Mouse (Mus musculus) yolk sac, embryonic 10.5 days (tissue): ENCODE results near the gene Usp21.

Experiments used
- DNase-seq: peaks from one replicate; pipeline ENCODE4 v3.0.0-alpha.2; 2017; ENCODE audit warnings: low spot score

Usp21 gene

DNA sequence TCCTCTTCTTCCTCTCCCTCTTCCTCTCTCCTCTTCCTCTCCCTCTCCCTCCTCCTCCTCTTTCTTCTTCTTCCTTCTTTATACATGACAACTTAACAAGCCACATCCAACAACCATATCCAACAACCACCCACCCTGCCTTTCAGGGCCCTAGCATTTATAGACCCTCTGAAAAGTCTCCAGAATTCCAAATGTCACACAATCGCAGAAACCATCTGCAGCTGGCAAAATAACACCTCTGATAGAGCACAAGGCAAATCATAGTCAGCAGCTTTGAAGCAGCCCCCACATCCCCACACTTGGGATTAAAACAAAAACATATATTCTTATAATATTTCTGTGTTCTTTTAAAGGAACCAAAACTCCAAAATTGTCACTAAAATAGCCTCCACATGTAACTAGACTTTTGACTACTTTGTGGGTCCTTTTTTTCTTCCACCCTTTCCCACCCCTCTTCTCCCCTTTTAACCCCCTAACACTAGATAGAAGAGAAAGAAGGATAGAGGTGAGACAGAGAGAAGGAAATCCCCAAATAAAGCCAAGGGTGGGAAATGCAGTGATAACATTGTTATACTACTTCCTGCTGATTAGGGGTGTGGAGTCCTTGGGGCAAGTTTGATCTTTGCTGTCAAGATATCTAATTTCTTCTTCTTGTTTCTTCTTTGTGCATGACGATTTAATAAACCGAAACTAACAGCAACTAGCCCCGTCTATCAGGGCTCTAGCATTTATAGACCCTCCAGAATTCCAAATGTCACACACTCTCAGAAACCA lies 21.6 kb downstream of the Usp21 start:
- DNase-seq = no peak

DNA sequence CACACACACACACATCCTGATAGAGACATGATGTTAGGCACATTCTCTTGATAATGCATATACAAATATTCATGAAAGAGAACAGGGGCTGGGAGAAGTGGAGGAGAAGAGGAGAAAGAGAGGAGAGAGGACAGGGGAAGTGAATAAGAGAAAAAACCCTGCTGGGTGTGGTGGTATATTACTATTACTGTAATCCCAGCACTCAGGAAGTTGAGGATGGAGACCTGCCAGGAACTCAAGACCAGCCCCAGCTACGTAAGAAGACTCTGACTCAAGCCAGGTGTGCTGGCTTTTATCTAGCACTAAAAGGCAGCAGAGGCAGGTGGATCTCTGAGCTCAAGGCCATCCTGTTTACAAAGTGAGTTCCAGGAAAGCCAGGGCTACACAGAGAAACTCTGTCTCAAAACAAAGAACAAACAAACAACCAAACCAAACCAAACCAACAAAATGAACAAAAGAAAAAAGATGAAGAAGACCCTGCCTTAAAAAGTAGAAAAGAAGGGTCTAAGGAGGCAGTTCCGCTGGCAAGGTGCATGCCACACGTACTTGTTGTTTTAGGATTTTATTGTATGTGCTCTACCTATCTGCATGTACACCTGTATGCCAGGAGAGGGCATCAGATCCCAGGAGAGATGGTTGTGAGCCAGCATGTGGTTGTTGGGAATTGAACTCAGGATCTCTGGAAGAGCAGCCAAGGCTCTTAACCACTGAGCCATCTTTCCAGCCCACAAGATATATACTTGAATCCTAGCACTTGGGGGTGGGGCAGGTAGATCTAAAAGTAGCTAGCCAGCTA lies 23.9 kb downstream of the Usp21 start:
- DNase-seq = no peak

DNA sequence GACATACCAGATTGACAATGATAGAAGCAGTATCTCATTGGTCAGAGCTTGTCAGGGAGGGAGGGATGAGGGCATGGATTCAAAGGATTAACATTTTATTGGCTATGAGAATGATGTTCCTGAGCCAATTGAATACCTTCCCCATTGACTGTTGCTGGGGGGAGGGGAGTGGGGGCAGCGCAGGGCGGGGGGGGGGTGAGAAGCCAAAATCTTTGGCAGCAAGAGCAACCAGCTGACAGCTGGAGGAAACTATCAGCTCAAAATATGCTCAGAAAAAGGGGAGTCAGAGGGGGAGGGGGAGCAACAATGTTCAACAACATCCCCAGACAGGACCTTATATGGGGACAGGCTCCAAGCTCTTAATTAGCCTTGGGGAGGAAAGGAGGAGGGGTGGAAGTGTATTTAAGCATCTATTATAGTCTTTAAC lies 24.6 kb downstream of the Usp21 start:
- no peak for DNase-seq

DNA sequence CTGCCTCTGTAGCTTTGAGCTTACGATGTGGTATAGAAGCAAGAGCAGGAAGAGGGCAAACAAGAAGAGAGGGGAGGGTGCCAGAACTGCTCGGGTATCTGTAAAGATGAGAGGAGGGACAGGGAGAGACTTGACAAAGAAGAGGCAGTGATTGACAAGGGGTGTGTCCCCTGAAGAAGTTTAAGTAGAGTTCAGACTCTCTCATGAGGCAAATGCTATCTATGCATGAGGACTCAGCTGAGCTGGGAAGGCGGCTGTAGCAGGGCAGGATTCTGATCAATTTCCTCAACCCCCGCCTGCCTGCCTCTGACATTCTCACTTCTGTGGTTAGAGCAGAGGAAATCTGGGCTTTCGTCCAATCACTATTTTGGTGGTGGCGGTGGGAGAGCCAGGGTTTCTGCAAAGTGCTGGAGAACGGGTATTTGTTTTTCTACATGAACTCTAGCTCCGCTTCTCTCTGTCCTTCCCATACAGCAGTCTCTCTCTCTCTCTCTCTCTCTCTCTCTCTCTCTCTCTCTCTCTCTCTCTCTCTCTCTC lies 25.1 kb downstream of the Usp21 start:
- no peak for DNase-seq

DNA sequence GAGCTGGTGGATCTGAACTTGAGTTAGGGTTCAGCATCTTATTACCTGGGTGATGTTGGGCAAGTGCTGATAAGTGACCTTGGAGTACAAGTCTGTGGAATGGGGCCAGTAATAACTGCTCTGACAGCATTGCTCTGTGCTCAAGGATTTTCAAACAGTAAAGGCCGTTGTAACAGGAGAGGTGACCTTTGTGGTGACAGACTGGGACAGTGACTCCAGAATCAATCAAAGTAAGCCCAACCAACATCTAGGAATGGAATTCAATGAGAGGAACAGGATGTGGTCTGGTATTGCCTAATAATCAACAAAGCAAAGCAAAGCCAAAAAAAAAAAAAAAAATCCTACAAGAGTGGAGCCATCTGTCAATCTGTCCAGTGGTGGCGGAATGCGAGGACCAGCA lies 27.5 kb downstream of the Usp21 start:
- DNase-seq = no peak

DNA sequence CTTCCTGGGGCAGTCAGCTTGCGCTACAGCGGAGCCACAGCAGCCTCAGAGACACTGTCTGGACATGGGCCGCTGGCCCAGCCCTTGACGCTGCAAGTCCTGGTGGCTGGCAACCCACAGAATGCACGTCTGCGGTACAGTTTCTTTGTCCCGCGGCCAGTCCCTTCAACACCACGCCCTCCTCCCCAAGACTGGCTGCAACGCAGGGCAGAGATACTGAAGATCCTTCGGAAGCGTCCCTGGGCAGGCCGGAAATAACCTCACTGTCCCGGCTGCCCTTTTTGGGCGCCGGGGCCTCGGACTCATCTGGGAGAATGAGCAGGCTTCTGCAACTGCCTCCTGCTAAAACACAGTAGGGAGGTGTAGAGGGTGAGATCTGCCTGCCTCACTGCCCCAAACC lies 28.9 kb downstream of the Usp21 start:
- no peak for DNase-seq

DNA sequence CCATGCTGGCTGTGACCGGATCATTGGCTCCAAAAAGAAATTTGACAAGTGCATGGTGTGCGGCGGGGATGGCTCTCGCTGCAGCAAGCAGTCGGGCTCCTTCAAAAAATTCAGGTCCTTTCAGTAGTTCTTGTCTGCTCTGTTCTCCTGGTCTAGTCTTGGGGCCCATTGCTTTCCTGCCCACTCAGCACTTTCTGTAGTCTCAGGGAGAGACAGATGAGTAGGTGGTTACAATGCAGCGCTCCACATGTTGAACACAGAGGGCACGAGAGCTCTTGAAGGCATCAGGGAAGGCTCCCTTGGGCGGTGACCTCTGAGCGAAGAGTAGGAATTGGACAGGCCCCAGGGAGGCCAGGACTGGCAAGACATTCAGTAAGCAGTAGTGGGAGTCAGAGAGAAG lies 30.0 kb downstream of the Usp21 start:
- DNase-seq = no peak

DNA sequence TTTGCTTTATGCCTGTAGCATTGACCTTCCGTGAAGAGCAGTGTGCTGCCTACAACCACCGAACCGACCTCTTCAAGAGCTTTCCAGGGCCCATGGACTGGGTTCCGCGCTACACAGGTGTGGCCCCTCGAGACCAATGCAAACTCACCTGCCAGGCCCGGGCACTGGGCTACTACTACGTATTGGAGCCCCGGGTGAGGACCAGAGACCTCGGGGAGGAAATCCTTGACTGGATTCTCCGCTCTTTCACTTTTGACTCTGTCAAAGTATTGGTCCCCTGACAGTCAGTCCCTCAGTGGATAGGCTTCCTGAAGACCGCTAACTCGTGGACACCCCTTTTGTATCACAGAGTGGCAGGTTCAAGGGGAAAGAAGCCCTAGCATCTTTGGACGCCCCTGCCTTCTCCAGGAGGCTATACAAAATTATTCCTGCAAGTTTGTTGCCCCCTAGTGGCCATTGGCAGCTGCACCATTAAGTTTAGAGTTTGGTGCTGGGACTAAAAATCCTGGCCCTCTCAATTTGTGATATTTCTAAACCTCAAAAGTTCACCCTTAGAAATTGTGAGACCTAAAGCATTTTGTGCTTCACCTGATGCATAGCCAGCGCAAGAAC lies 30.7 kb downstream of the Usp21 start:
- DNase-seq = no peak

DNA sequence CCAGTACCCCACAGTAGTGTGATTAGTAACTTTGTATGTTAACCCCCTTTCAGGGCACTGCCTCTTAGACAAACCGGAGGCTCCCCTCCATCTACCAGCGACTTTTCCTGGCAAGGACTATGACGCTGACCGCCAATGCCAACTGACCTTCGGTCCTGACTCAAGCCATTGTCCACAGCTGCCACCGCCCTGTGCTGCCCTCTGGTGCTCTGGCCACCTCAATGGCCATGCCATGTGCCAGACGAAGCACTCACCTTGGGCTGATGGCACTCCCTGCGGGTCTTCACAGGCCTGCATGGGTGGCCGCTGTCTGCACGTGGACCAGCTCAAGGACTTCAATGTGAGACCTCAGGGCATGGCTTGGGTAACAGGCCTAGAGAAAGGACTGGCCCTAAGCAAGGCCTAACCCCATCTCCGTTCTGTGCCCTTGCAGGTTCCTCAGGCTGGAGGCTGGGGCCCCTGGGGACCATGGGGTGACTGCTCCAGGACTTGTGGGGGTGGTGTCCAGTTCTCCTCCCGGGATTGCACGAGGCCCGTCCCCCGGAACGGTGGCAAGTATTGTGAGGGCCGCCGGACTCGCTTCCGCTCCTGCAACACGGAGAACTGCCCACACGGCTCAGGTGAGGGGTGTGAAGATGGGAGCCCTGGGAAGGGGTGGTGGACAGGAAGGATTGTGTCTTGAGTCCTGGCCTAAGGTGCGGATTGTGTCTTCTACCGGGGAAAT lies 31.5 kb downstream of the Usp21 start:
- no peak for DNase-seq

DNA sequence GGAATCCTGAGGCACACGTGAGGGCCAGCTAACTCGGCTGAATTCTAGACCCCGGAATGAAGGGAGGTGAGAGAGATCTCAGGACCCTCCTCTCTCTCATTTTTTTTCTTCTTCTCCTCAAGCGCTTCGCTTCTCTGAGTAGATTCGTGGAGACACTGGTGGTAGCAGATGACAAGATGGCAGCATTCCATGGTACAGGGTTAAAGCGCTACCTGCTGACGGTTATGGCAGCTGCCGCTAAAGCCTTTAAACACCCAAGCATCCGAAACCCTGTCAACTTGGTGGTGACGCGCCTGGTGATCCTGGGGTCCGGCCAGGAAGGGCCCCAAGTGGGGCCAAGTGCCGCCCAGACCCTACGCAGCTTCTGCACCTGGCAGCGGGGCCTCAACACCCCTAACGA lies 35.4 kb downstream of the Usp21 start:
- DNase-seq = no peak

DNA sequence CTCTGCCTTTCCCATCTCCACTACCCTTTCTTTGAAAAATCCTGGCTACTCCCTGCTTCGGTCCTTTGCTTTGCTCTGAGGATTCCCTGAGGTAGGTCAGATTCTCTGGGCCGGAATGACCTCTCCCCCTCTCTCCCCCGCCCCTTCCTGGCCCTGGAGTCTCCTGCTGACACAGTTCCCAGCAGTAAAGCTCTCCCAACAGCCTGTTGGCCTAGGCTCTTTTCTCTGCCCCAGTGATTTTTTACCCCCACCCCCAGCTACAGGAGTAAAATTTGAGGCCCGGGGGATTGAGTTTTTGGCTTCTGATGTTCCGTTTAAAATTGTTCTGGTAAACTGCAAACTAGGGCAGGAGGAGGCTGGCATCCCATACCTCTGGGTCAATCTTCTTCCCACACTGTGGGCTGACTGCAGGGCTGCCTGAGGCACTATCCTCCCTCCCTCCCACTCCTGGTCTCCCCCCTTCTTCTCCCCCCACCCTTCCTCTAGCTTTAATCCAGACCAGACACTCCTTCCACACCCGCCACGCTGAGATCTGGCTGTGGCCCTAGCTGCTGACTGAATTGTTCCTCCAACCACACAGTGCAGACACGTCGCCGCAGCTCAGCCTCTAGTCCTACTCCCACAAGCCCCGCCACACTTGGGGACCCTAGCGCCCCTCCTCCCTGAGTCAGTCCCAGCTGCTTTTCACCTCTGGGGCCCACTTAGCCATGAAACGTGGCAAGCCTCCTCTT lies 36.0 kb downstream of the Usp21 start:
- DNase-seq = peak; percentile 68

DNA sequence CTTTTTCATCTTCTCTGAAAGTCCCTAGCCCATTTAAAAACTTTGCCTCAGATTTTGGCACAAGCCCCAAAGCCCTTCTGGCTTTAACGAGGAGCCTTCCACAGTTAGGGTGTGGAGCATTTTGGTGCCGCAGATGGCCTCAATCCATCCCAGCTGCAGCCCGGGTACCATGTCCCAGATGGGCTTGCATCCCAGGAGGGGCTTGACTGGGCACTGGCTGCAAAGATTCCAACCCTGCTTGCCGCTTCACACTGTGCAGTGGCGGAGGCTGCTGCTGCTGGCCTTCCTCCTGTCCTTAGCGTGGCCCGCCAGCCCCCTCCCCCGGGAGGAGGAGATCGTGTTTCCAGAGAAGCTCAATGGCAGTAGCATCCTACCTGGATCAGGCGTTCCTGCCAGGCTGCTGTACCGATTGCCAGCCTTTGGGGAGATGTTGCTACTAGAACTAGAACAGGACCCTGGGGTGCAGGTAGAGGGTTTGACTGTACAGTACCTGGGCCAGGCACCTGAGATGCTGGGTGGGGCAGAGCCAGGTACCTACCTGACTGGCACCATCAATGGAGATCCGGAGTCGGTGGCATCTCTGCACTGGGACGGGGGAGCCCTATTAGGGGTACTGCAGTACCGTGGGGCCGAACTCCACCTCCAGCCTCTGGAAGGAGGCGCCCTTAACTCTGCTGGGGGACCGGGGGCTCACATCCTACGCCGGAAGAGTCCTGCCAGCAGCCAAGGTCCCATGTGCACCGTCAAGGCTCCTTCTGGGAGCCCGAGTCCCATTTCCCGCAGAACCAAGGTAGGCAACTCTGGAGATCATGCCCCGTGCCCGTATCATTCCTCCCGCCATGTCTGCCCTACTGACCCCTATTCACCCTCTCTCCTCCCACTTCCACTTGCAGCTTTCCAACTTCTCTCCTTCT lies 36.9 kb downstream of the Usp21 start, which contains the start of gene Ndufs2:
Gene Ndufs2, minus strand, starts transcription at position 709 of the 914 bp plus-strand sequence.
- DNase-seq = no peak

DNA sequence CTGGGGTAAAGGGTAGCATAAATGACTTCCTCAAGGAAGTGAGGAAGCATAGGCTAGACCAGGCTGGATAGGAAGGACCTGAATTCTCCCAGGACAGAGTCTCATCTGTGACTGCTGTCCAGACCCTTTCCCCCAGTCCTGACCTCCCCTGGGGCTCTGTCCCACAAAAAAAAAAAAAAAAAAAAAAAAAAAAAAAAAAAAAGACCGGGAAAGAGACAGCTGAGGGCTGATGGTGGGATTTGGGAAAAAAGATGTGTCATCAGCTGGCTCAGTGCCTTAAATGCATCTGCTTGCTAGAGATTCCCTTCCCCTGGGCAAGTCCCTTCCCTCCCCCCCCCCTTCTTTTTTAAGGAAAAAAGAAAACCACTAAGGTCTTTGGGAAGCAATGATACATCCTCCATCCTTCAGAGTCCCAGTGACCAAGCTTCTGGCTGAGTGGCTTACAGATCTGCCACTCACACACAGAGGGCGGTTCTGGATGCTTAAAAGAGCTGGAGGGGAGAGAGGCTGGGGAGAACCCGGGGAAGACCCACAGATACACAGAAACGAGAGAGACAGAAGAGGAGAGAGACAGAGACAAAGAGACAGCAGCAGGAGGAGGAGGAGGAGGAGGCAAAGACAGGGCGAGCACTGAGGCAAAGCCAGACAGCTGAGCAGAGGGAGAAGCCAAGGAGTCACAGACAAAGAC lies 37.7 kb downstream of the Usp21 start, which contains the start of gene Adamts4:
Gene Adamts4, plus strand, starts transcription at position 509 of the 688 bp plus-strand sequence.
- DNase-seq = no peak

DNA sequence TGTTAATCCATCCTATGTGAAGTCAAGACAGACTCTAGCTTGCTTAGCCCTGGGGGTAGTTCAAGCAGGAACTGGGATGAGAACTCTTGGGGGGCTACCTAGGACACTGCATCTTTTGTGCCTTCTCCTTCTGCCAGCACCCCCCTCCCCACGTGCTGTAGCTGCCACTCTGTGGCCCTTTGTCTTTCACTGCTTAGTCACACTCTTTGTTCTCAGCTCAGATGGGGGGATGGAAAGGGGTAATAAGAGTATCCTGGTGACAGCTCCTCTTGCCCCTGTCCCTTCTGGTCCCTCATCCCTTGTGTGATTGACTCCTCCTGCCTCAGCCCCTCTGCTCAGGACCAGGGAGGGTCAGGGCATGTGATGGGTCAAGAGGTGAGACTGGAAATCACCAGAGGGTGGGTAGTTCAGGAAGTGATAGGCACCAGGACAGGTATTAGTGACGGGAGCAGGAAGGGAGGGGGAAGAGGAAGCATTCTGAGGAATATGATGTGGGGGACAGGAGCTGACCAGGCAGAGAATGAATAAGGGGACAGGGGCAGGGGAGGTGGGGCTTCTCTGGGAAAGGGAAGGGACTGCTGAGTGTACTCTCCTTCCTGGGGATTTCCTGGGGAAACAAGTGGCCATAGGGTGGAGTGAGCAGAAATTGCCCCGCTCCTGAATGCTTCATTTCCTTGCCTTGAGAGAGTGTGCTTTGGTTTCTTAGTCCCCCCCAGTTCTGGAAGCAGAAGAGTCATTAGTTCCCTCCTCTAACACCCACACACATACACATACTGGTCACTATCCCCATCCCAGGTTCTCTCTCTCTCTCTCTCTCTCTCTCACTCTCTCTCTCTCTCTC lies 39.2 kb downstream of the Usp21 start:
- DNase-seq = no peak

DNA sequence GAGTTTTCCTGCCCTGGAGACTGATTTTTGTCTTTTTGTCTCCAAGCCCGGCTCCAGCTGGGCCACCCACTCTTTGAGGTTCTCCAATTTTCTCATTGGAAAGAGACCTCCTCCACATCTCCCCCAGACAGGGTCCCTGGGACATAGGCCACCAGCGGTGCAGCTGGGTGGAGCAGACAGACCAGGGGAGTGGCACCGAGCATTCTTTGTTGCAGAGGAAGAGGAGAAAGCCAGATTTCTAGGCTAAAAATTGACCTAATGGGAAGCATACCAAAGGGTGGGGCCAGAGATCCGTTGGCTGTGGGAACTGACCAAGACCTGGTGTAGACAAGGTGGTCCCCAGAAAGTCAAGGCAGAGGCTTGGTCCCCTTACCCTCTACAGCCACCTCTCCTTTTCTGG lies 39.9 kb downstream of the Usp21 start:
- DNase-seq = no peak

DNA sequence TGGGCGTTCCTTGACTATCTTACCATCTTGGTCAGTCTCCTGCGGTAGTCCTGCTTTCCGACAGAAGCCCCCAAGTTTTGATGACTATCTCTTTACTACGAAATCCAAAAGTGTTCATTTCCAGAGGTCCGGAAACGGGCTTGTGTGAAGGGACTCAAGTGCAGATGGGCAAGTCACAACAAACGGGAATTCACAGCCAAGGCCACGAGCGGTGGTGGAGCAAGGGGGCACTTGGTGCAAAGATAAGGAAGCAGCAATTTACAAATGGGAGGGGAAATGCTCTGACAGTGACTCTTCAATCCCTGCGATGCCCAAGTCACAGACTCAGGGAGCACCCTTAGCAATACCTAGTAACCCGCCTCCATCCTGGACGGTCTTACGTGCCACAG lies 40.3 kb downstream of the Usp21 start:
- no peak for DNase-seq

DNA sequence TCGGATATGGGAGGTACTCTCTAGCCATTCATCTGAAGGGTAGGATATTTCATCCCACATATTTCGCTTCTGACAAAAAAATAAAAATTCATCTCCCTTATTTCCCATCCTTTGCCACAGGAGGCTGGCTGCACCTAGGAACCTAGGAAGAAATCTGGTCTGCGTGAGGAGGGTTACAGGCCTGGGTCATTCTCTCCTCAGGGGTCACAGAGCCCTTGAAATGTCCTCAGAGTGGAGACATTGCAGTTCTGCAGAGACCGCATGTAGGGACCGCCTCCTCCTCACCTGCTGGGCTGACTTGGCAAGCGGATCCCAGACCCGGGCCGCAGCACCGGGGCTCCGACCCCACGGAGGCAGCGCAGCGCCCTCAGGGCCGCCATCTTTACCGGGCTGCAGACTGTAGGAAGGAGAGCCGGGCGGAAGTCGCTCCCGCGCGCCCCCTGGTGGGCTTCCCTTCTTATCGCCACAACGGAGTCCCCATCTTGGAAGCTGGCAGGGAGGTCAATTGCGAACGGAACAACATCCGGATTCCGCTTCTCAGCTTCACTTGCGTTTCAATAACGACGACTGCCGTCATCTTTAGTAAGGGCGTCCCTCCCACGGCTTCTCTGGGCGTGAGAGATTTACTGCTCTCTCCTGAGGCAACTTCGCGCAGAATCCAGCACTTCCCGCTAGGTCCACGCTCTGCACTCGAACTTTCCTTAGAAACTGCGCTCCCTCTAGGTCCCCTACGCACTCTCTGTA lies 40.9 kb downstream of the Usp21 start:
- peak; percentile 97 for DNase-seq

DNA sequence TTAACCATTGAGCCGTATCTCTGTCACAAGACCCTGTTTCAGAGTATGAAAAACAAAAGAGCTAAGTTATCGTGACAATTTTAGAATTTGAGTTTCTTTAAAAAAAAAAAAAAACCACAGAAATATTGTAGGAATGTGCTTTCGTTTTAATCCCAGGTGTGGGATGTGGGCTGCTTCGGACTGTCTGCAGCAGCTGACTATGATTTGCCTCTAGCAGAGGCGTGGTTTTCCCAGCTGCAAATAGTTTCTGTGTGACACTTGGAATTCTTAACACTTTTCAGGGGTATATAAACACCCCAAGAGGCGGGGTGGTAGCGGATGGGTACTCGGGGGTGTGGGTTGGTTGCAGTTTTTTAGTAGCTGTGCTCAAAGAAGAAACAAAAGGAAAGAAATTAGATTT lies 42.4 kb downstream of the Usp21 start:
- DNase-seq = no peak
